Mouse (Mus musculus) forebrain, postnatal 0 days (tissue): ENCODE data around the gene Tbc1d9b. TPM values are rescaled to one million over a fixed set of nuclear protein-coding genes. Genes with fewer than 3 reads are reported as not detected.
"Not testable (repeated sequence)": the region's sequence is repeated elsewhere in the genome, so short reads cannot be mapped to it uniquely, and the experiment has no call there.

Experiments used
- ATAC-seq: fragments of 200-750 bp; cut with Nextera tagmentation; 2 replicates; pipeline ENCODE4 v1.8.0; 2017; ENCODE audit warnings: mild to moderate bottlenecking, moderate library complexity
- DNase-seq: peaks from one replicate; pipeline ENCODE4 v3.0.0-alpha.2; 2015
- H3K27ac ChIP-seq: fragments of 300-500 bp; sonication (generic); 2 replicates; pipeline ENCODE4 v1.5.1; 2014; ENCODE audit warnings: low read depth, mild to moderate bottlenecking, antibody characterized with exemption, low read length, moderate library complexity, mixed read lengths
- H3K27me3 ChIP-seq: fragments of 300-500 bp; sonication (generic); 2 replicates; pipeline ENCODE4 v1.6.1; 2014; ENCODE audit warnings: mild to moderate bottlenecking, low read length, mixed read lengths; ENCODE audit not compliant: insufficient read depth
- H3K36me3 ChIP-seq: fragments of 300-500 bp; sonication (generic); 2 replicates; pipeline ENCODE4 v1.6.1; 2014; ENCODE audit warnings: mild to moderate bottlenecking, moderate library complexity; ENCODE audit not compliant: insufficient read depth
- H3K4me1 ChIP-seq: fragments of 300-500 bp; sonication (generic); 2 replicates; pipeline ENCODE4 v1.6.1; 2014; ENCODE audit warnings: antibody characterized with exemption; ENCODE audit not compliant: insufficient read depth
- H3K4me2 ChIP-seq: fragments of 300-500 bp; sonication (generic); 2 replicates; pipeline ENCODE4 v1.6.1; 2014; ENCODE audit warnings: low read depth, mild to moderate bottlenecking, moderate library complexity
- H3K4me3 ChIP-seq: fragments of 300-500 bp; sonication (generic); 2 replicates; pipeline ENCODE4 v1.5.1; 2014; ENCODE audit warnings: low read depth, low read length, mixed read lengths
- H3K9ac ChIP-seq: fragments of 300-500 bp; sonication (generic); 2 replicates; pipeline ENCODE4 v1.6.1; 2014; ENCODE audit warnings: mild to moderate bottlenecking
- H3K9me3 ChIP-seq: fragments of 300-500 bp; sonication (generic); 2 replicates; pipeline ENCODE4 v1.6.1; 2016; ENCODE audit warnings: low read length
- CTCF ChIP-seq: sonication (generic); IDR thresholded peaks from 2 replicates; pipeline ENCODE4 v1.5.1; 2016; ENCODE audit warnings: antibody characterized with exemption, control low read depth, low read depth
- WGBS: fragments of 180-500 bp; shearing (Covaris S2); extraction: QIAGEN DNeasy Blood & Tissue Kit; methylation state at CpG from one replicate; pipeline ENCODE4 v1.1.7; 2014; 5-methylcytosine and 5-hydroxymethylcytosine counted together
- polyA plus RNA-seq: library from polyadenylated mRNA; unstranded; fragments of >200 nt; fragmentation: Nextera tagmentation; extraction: Ambion mirVana; gene quantifications from 2 replicates; pipeline ENCODE4 v1.2.1, GENCODE M21; 2015
- total RNA-seq: library from RNA; depleted of rRNA; stranded (reverse); fragments of >200 nt; gene quantifications from 2 replicates; pipeline ENCODE4 v1.2.3, GENCODE M21; 2014

Gene Tbc1d9b
- total and polyA plus RNA-seq, 2 experiments from 2014 or later = 30.4 to 59.3 TPM

- H3K4me3 ChIP-seq = no peak overlapping the region
- no peak for DNase-seq
- no peak overlapping the region for H3K9ac ChIP-seq
- no peak overlapping the region for H3K4me2 ChIP-seq
- WGBS = 92% methylated on average over 4 of the region's 4 CpGs
- no peaks in the 10 kb centered on the region for H3K4me1 ChIP-seq
- no peak overlapping the region for H3K27ac ChIP-seq
- H3K27me3 ChIP-seq = no peaks in the 10 kb centered on the region
- H3K9me3 ChIP-seq = no peaks in the 10 kb centered on the region
- ATAC-seq = no peak
- TF ChIP-seq CTCF = no peak
- H3K36me3 ChIP-seq = peaks cover 96% of the 10 kb centered on the region
Observed at GRCm38 (mm10) chr11:50159347-50159746, 28.2 kb downstream of the Tbc1d9b start.

GRCm38 (mm10) chr11:50161578-50162304, 30.5 kb downstream of the Tbc1d9b start:
- 68% methylated on average over 10 of the region's 10 CpGs for WGBS
- Histone ChIP-seq H3K4me1 (no peaks in the 10 kb centered on the region), H3K36me3 (peaks cover 80% of the 10 kb centered on the region), H3K4me3 (no peak overlapping the region), H3K27ac (no peak overlapping the region), H3K9ac (no peak overlapping the region), H3K4me2 (no peak overlapping the region), H3K9me3 (no peaks in the 10 kb centered on the region), H3K27me3 (no peaks in the 10 kb centered on the region)
- DNase-seq = peak; percentile 63
- peak; percentile 53; the same call in 1 of the 2 replicates for ATAC-seq
- TF ChIP-seq CTCF = peak; percentile 88

DNA sequence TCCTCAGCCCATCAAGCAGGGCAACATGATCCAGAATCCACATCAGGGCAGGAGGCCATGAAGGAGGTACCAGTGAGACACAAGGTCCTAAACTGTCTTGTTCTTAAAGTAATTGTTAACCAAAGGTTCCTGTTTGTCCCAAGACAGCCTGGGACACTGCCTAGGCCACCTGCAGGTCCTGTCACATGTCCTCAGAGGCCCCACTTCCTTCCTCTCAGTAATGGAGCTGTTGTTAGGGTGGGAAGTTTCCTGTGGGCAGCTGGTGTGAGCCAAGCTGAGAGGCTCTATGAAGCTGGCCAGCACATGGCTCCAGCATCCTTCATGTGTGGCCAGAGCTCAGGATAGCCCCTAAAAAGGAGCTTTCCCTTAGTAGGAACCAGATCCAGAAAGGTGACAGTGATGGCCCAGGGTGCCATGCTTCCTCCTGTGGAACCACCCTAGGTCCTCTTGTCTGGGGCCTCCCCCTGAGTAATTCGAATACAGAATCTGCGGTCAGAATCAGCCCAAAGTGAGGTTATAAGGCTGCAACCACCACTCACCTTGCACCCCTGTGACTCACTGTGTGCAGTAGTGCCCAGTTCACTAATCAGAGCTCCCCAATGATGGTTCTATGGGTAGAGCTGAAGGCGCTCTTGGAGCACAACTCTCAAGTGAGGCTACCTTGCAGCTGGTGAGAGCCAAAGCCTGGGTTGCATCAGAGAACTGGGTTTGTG, 31.3 kb downstream of the Tbc1d9b start:
- WGBS = 94% methylated on average over 3 of the region's 3 CpGs
- DNase-seq (no peak), ATAC-seq (no peak)
- no peak for TF ChIP-seq CTCF
- no peak overlapping the region for H3K27ac ChIP-seq
- no peak overlapping the region for H3K9ac ChIP-seq
- H3K36me3 ChIP-seq = peaks cover 72% of the 10 kb centered on the region
- no peak overlapping the region for H3K4me2 ChIP-seq
- no peaks in the 10 kb centered on the region for H3K4me1 ChIP-seq
- no peak overlapping the region for H3K4me3 ChIP-seq
- H3K9me3 ChIP-seq = no peaks in the 10 kb centered on the region
- no peaks in the 10 kb centered on the region for H3K27me3 ChIP-seq

DNA sequence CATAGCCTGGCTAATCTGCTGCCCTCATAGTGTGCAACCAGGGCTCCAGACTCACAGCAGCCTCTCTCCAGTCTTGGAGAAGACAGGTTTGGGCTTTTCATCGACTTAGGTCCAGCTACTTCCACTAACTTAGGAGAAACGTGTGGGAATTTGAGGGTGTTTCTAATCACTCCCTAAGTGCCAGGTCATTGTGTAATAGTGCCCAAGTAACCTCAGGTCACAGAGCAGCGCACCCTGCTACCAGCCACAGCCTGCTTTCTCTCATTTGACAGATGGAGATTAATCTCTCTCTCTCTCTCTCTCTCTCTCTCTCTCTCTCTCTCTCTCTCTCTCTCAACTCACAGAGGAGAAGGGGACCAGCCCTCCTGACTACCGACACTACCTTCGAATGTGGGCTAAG, 37.2 kb downstream of the Tbc1d9b start:
- Histone ChIP-seq H3K4me1 (no peaks in the 10 kb centered on the region), H3K9me3 (no peaks in the 10 kb centered on the region), H3K4me2 (no peak overlapping the region), H3K4me3 (no peak overlapping the region), H3K27ac (no peak overlapping the region), H3K36me3 (peaks cover 57% of the 10 kb centered on the region), H3K27me3 (no peaks in the 10 kb centered on the region), H3K9ac (no peak overlapping the region)
- TF ChIP-seq CTCF = no peak
- no peak for ATAC-seq
- DNase-seq = no peak
- 91% methylated on average over 5 of the region's 5 CpGs for WGBS

GRCm38 (mm10) chr11:50174111-50174729, 43.0 kb downstream of the Tbc1d9b start, which contains the start of gene Mrnip:
Mrnip (plus strand) TSS chr11:50174444.
- H3K4me1 ChIP-seq, H3K9me3 ChIP-seq, DNase-seq, H3K27me3 ChIP-seq: not testable (repeated sequence)
- ATAC-seq = peak; percentile 54
- Histone ChIP-seq H3K27ac (peak within 1 kb of the TSS; percentile 89), H3K4me2 (peak within 1 kb of the TSS; percentile 69), H3K36me3 (peaks cover 47% of the 10 kb centered on the region), H3K4me3 (peak within 1 kb of the TSS; percentile 68), H3K9ac (peak within 1 kb of the TSS; percentile 66)
- WGBS = 3% methylated on average over 19 of the region's 19 CpGs

GRCm38 (mm10) chr11:50174730-50175187, 43.6 kb downstream of the Tbc1d9b start:
- Histone ChIP-seq H3K9me3 (no peaks in the 10 kb centered on the region), H3K27me3 (no peaks in the 10 kb centered on the region), H3K9ac (peak overlapping the region; percentile 66), H3K27ac (peak overlapping the region; percentile 89), H3K4me2 (peak overlapping the region; percentile 69), H3K4me3 (peak overlapping the region; percentile 68), H3K36me3 (peaks cover 43% of the 10 kb centered on the region), H3K4me1 (peaks cover 4% of the 10 kb centered on the region; the same call in 1 of the 2 replicates)
- peak; percentile 99 for DNase-seq
- no peak for TF ChIP-seq CTCF
- ATAC-seq = peak; percentile 100
- WGBS = under 1% methylated on average over 27 of the region's 27 CpGs
